Mouse (Mus musculus): ENCODE data around the gene Fbxl15. TPM values are rescaled to one million over a fixed set of nuclear protein-coding genes. Genes with fewer than 3 reads are reported as not detected.
A peak's percentile ranks its signal among the peaks of the same experiment; 100 is the strongest.

Gene Fbxl15
- polyA plus RNA-seq, 1 experiment from 2014 or later: 18.9 TPM

- H3K4me1 ChIP-seq (ENCODE audit: control insufficient read depth, insufficient read depth, low read length): peaks cover 12% of the 10 kb centered on the region
- 56% methylated on average over 10 of the region's 10 CpGs for WGBS
- ATAC-seq: no peak
- H3K9me3 ChIP-seq (ENCODE audit: control insufficient read depth, low read length): no peaks in the 10 kb centered on the region
- H3K27ac ChIP-seq (ENCODE audit: low read length): peak within 1 kb of the TSS; percentile 8; the same call in 1 of the 2 replicates
- peak within 1 kb of the TSS; percentile 67 for H3K4me3 ChIP-seq (ENCODE audit: low read length)
- H3K27me3 ChIP-seq (replicated peaks; ENCODE audit: control insufficient read depth, insufficient read depth, low read length): no peaks in the 10 kb centered on the region
- peak within 1 kb of the TSS; percentile 86 for H3K4me2 ChIP-seq (ENCODE audit: low read depth, low read length)
- peak within 1 kb of the TSS; percentile 82 for H3K9ac ChIP-seq (ENCODE audit: low read depth, low read length)
- no peaks in the 10 kb centered on the region for H3K36me3 ChIP-seq (ENCODE audit: control insufficient read depth, insufficient read depth, low read length)
These were observed 22.4 kb downstream of the Fbxl15 start, which contains the start of gene 2310034G01Rik for GRCm38 (mm10) chr19:46350168-46350932. 2310034G01Rik (minus strand) TSS chr19:46350302.

GRCm38 (mm10) chr19:46356701-46357138, 28.7 kb downstream of the Fbxl15 start:
- Histone ChIP-seq H3K4me3 (ENCODE audit: low read length) (peak overlapping the region; percentile 60), H3K4me2 (ENCODE audit: low read depth, low read length) (peak overlapping the region; percentile 71), H3K4me1 (ENCODE audit: control insufficient read depth, insufficient read depth, low read length) (peaks cover 5% of the 10 kb centered on the region; the same call in 1 of the 2 replicates), H3K9ac (ENCODE audit: low read depth, low read length) (peak overlapping the region; percentile 73), H3K27ac (ENCODE audit: low read length) (peak overlapping the region; percentile 66; the same call in 1 of the 2 replicates), H3K9me3 (ENCODE audit: control insufficient read depth, low read length) (no peaks in the 10 kb centered on the region), H3K27me3 (replicated peaks; ENCODE audit: control insufficient read depth, insufficient read depth, low read length) (no peaks in the 10 kb centered on the region), H3K36me3 (ENCODE audit: control insufficient read depth, insufficient read depth, low read length) (no peaks in the 10 kb centered on the region)
- peak; percentile 88 for ATAC-seq
- WGBS: under 1% methylated on average over 29 of the region's 29 CpGs

- peak overlapping the region; percentile 66 for H3K27ac ChIP-seq (ENCODE audit: low read length)
- H3K4me2 ChIP-seq (ENCODE audit: low read depth, low read length): peak overlapping the region; percentile 71
- H3K9ac ChIP-seq (ENCODE audit: low read depth, low read length): peak overlapping the region; percentile 73
- no peaks in the 10 kb centered on the region for H3K27me3 ChIP-seq (replicated peaks; ENCODE audit: control insufficient read depth, insufficient read depth, low read length)
- WGBS: 17% methylated on average over 25 of the region's 25 CpGs
- no peaks in the 10 kb centered on the region for H3K36me3 ChIP-seq (ENCODE audit: control insufficient read depth, insufficient read depth, low read length)
- H3K4me3 ChIP-seq (ENCODE audit: low read length): peak overlapping the region; percentile 60
- peaks cover 5% of the 10 kb centered on the region; the same call in 1 of the 2 replicates for H3K4me1 ChIP-seq (ENCODE audit: control insufficient read depth, insufficient read depth, low read length)
- H3K9me3 ChIP-seq (ENCODE audit: control insufficient read depth, low read length): no peaks in the 10 kb centered on the region
- ATAC-seq: peak; percentile 75
These were observed 29.6 kb downstream of the Fbxl15 start for GRCm38 (mm10) chr19:46357344-46358280.

- H3K36me3 ChIP-seq (ENCODE audit: control insufficient read depth, insufficient read depth, low read length): no peaks in the 10 kb centered on the region
- H3K27ac ChIP-seq (ENCODE audit: low read length): peak overlapping the region; percentile 66
- no peaks in the 10 kb centered on the region for H3K27me3 ChIP-seq (replicated peaks; ENCODE audit: control insufficient read depth, insufficient read depth, low read length)
- H3K4me1 ChIP-seq (ENCODE audit: control insufficient read depth, insufficient read depth, low read length): peaks cover 5% of the 10 kb centered on the region; the same call in 1 of the 2 replicates
- ATAC-seq: peak; percentile 34
- peak overlapping the region; percentile 71 for H3K4me2 ChIP-seq (ENCODE audit: low read depth, low read length)
- H3K9me3 ChIP-seq (ENCODE audit: control insufficient read depth, low read length): no peaks in the 10 kb centered on the region
- H3K9ac ChIP-seq (ENCODE audit: low read depth, low read length): peak overlapping the region; percentile 73
- H3K4me3 ChIP-seq (ENCODE audit: low read length): peak overlapping the region; percentile 60; the same call in 1 of the 2 replicates
- 59% methylated on average over 4 of the region's 4 CpGs for WGBS
These were observed 30.4 kb downstream of the Fbxl15 start for GRCm38 (mm10) chr19:46358381-46358780.

- Histone ChIP-seq H3K27me3 (replicated peaks; ENCODE audit: control insufficient read depth, insufficient read depth, low read length) (no peaks in the 10 kb centered on the region), H3K9me3 (ENCODE audit: control insufficient read depth, low read length) (no peaks in the 10 kb centered on the region), H3K4me1 (ENCODE audit: control insufficient read depth, insufficient read depth, low read length) (peaks cover 5% of the 10 kb centered on the region; the same call in 1 of the 2 replicates), H3K27ac (ENCODE audit: low read length) (no peak overlapping the region), H3K4me2 (ENCODE audit: low read depth, low read length) (no peak overlapping the region), H3K4me3 (ENCODE audit: low read length) (no peak overlapping the region), H3K9ac (ENCODE audit: low read depth, low read length) (no peak overlapping the region), H3K36me3 (ENCODE audit: control insufficient read depth, insufficient read depth, low read length) (no peaks in the 10 kb centered on the region)
- no peak for ATAC-seq
- WGBS: 85% methylated on average over 8 of the region's 8 CpGs
These were observed 34.1 kb downstream of the Fbxl15 start for GRCm38 (mm10) chr19:46362104-46362503.

GRCm38 (mm10) chr19:46363294-46364009, 35.5 kb downstream of the Fbxl15 start:
- 85% methylated on average over 11 of the region's 11 CpGs for WGBS
- no peak overlapping the region for H3K27ac ChIP-seq (ENCODE audit: low read length)
- H3K4me2 ChIP-seq (ENCODE audit: low read depth, low read length): no peak overlapping the region
- H3K9ac ChIP-seq (ENCODE audit: low read depth, low read length): no peak overlapping the region
- H3K27me3 ChIP-seq (replicated peaks; ENCODE audit: control insufficient read depth, insufficient read depth, low read length): no peaks in the 10 kb centered on the region
- H3K4me1 ChIP-seq (ENCODE audit: control insufficient read depth, insufficient read depth, low read length): no peaks in the 10 kb centered on the region; the same call in 1 of the 2 replicates
- no peaks in the 10 kb centered on the region for H3K9me3 ChIP-seq (ENCODE audit: control insufficient read depth, low read length)
- ATAC-seq: no peak
- H3K4me3 ChIP-seq (ENCODE audit: low read length): no peak overlapping the region
- H3K36me3 ChIP-seq (ENCODE audit: control insufficient read depth, insufficient read depth, low read length): no peaks in the 10 kb centered on the region

- H3K9ac ChIP-seq (ENCODE audit: low read depth, low read length): no peak overlapping the region
- H3K36me3 ChIP-seq (ENCODE audit: control insufficient read depth, insufficient read depth, low read length): no peaks in the 10 kb centered on the region
- H3K27ac ChIP-seq (ENCODE audit: low read length): no peak overlapping the region
- H3K4me1 ChIP-seq (ENCODE audit: control insufficient read depth, insufficient read depth, low read length): no peaks in the 10 kb centered on the region
- H3K9me3 ChIP-seq (ENCODE audit: control insufficient read depth, low read length): no peaks in the 10 kb centered on the region; the same call in 1 of the 2 replicates
- H3K4me2 ChIP-seq (ENCODE audit: low read depth, low read length): no peak overlapping the region
- 83% methylated on average over 23 of the region's 23 CpGs for WGBS
- no peaks in the 10 kb centered on the region for H3K27me3 ChIP-seq (replicated peaks; ENCODE audit: control insufficient read depth, insufficient read depth, low read length)
- no peak overlapping the region for H3K4me3 ChIP-seq (ENCODE audit: low read length)
- no peak for ATAC-seq
These were observed 40.0 kb downstream of the Fbxl15 start for GRCm38 (mm10) chr19:46367798-46368590.

- H3K27me3 ChIP-seq (replicated peaks; ENCODE audit: control insufficient read depth, insufficient read depth, low read length): no peaks in the 10 kb centered on the region
- H3K4me2 ChIP-seq (ENCODE audit: low read depth, low read length): no peak overlapping the region
- H3K36me3 ChIP-seq (ENCODE audit: control insufficient read depth, insufficient read depth, low read length): no peaks in the 10 kb centered on the region
- ATAC-seq: peak; percentile 74; the same call in 1 of the 2 replicates
- H3K4me1 ChIP-seq (ENCODE audit: control insufficient read depth, insufficient read depth, low read length): no peaks in the 10 kb centered on the region
- no peak overlapping the region for H3K27ac ChIP-seq (ENCODE audit: low read length)
- no peaks in the 10 kb centered on the region; the same call in 1 of the 2 replicates for H3K9me3 ChIP-seq (ENCODE audit: control insufficient read depth, low read length)
- 19% methylated on average over 4 of the region's 4 CpGs for WGBS
- no peak overlapping the region for H3K9ac ChIP-seq (ENCODE audit: low read depth, low read length)
- H3K4me3 ChIP-seq (ENCODE audit: low read length): no peak overlapping the region
These were observed 41.2 kb downstream of the Fbxl15 start for GRCm38 (mm10) chr19:46369204-46369603.

Data from intestine, embryonic 16.5 days (tissue).